ENCODE assay signal across 9 mouse cellular contexts in the genomic region with DNA sequence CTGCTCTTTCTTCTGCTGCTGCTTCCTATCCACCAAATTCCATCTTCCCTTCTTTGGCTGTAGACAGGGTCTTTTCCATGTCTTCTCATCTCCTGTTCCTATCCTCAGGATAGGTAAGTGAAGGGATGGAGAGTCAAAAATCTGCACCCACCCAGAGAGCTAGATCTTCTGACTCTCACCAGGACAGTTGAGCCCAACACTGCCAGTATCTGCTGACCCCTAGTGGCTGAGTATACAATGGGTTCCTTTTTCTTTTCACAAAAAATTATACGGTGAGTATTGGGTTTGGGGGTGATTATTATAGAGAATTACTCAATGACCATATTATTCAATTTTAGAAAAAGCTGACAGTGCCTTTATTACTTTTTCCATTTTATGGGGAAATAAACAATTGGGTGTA.
DNase-seq lines count a peak whose midpoint lies in the region; TF ChIP-seq lines count a peak whose summit lies in the region.
"Had no signal": no experiment of that assay in that cellular context is flagged by ENCODE, and none has a peak within 500 bp of the region (broad histone marks: within the 10 kb centered on the region; RNA-seq: fewer than 3 reads in every experiment).

No protein-coding gene starts in this region.

- H3K27ac ChIP-seq in left cerebral cortex, adult 2 months = no peak overlapping the region
- H3K27ac ChIP-seq: neural tube, embryonic 12.5 days had no signal

- TF ChIP-seq CTCF in left cerebral cortex, adult 2 months (IDR thresholded peaks at IDR 0.05) = peak; percentile 78

- intact Hi-C loops in left cerebral cortex, adult 2 months (cut with DNase I) = loop anchor here (2.0 to 5.0 kb wide), 4 partner anchors 118 to 693 kb away; a partner anchor contains a TSS
- intact Hi-C loops in left cerebral cortex, postnatal 36 days (cut with DNase I) = loop anchor here (5.0 kb wide), 1 partner anchor 318 kb away; a partner anchor contains a TSS

- H3K4me3 ChIP-seq in left cerebral cortex, adult 2 months = no peak overlapping the region
- H3K4me3 ChIP-seq: neural tube, embryonic 12.5 days had no signal

- DNase-seq in left cerebral cortex, adult 2 months (ENCODE audit: extremely low spot score in 1 of 2, low spot score in 2 of 2) = no peak
- DNase-seq in left cerebral cortex, postnatal 36 days (ENCODE audit: low spot score in 2 of 2) = no peak
- DNase-seq in NIH3T3 (ENCODE audit: low read depth) = peak; percentile 12
- DNase-seq in cerebellum, adult 9-11 months = peak; percentile 24
- DNase-seq in kidney, postnatal 14 days = peak; percentile 25
- DNase-seq in yolk sac, embryonic 10.5 days (ENCODE audit: low spot score) = no peak
- no peak for DNase-seq in ovary, postnatal 36 days (ENCODE audit: low spot score)
- no peak for DNase-seq in thymus, postnatal 14 days

Comparison
In these comparisons a context has a peak if more than half of its experiments do, and no peak if none do; other contexts are left out.
1. DNase-seq: peak in NIH3T3 (single experiment), cerebellum, adult 9-11 months (single experiment) and kidney, postnatal 14 days (single experiment); none in left cerebral cortex, adult 2 months (0 of 2), left cerebral cortex, postnatal 36 days (0 of 2), yolk sac, embryonic 10.5 days (single experiment), ovary, postnatal 36 days (single experiment) and thymus, postnatal 14 days (single experiment).